Mouse (Mus musculus): ENCODE measurements around the gene Maneal.

GRCm38 (mm10) chr4:124829671-124830070, 32.3 kb downstream of the Maneal start:
- TF ChIP-seq CTCF (conservative IDR thresholded peaks at IDR 0.05; ENCODE audit: low read length) (no peak), NANOG (IDR thresholded peaks at IDR 0.05; ENCODE audit: borderline replicate concordance, low read length) (no peak)
